Mouse (Mus musculus): ENCODE data around the gene Twist2.

DNA sequence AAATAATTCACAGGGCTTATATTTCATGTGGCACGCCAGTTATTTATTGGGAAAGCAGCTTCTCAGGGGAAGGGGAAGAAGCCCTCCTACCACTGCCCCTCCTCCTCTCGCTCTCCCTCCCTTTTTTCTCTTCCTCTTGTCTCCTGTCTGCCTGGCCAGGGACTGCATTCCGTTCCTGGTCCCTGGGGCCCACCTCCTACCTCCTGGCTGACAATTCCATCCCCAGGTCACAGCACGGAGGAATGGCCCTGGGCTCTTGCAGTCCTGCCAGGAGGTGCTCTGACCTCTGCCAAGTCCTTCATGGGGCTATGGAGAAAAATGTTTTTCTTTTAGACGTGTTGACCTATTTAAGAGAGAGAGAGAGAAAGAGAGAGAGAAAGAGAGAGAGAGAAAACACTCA, 77.4 kb downstream of the Twist2 start:
- no peak for TF ChIP-seq CTCF (IDR thresholded peaks at IDR 0.05; ENCODE audit: low read depth, low read length)
- no peak for TF ChIP-seq POLR2A (IDR thresholded peaks at IDR 0.05; ENCODE audit: borderline replicate concordance, low read depth, low read length)

All from bone marrow macrophage, adult 2 months (primary cell).